Mouse (Mus musculus) forebrain, postnatal 0 days (tissue): ENCODE data around the gene Atp8a2. TPM values are rescaled to one million over a fixed set of nuclear protein-coding genes. Genes with fewer than 3 reads are reported as not detected.
A peak's percentile ranks its signal among the peaks of the same experiment; 100 is the strongest.

Experiments
- ATAC-seq: fragments of 200-750 bp; cut with Nextera tagmentation; 2 replicates; pipeline ENCODE4 v1.8.0; 2017; ENCODE audit warnings: mild to moderate bottlenecking, moderate library complexity
- DNase-seq: peaks from one replicate; pipeline ENCODE4 v3.0.0-alpha.2; 2015
- H3K27ac ChIP-seq: fragments of 300-500 bp; sonication (generic); 2 replicates; pipeline ENCODE4 v1.5.1; 2014; ENCODE audit warnings: low read depth, mild to moderate bottlenecking, antibody characterized with exemption, low read length, moderate library complexity, mixed read lengths
- H3K27me3 ChIP-seq: fragments of 300-500 bp; sonication (generic); 2 replicates; pipeline ENCODE4 v1.6.1; 2014; ENCODE audit warnings: mild to moderate bottlenecking, low read length, mixed read lengths; ENCODE audit not compliant: insufficient read depth
- H3K36me3 ChIP-seq: fragments of 300-500 bp; sonication (generic); 2 replicates; pipeline ENCODE4 v1.6.1; 2014; ENCODE audit warnings: mild to moderate bottlenecking, moderate library complexity; ENCODE audit not compliant: insufficient read depth
- H3K4me1 ChIP-seq: fragments of 300-500 bp; sonication (generic); 2 replicates; pipeline ENCODE4 v1.6.1; 2014; ENCODE audit warnings: antibody characterized with exemption; ENCODE audit not compliant: insufficient read depth
- H3K4me2 ChIP-seq: fragments of 300-500 bp; sonication (generic); 2 replicates; pipeline ENCODE4 v1.6.1; 2014; ENCODE audit warnings: low read depth, mild to moderate bottlenecking, moderate library complexity
- H3K4me3 ChIP-seq: fragments of 300-500 bp; sonication (generic); 2 replicates; pipeline ENCODE4 v1.5.1; 2014; ENCODE audit warnings: low read depth, low read length, mixed read lengths
- H3K9ac ChIP-seq: fragments of 300-500 bp; sonication (generic); 2 replicates; pipeline ENCODE4 v1.6.1; 2014; ENCODE audit warnings: mild to moderate bottlenecking
- H3K9me3 ChIP-seq: fragments of 300-500 bp; sonication (generic); 2 replicates; pipeline ENCODE4 v1.6.1; 2016; ENCODE audit warnings: low read length
- CTCF ChIP-seq: sonication (generic); IDR thresholded peaks from 2 replicates; pipeline ENCODE4 v1.5.1; 2016; ENCODE audit warnings: antibody characterized with exemption, control low read depth, low read depth
- WGBS: fragments of 180-500 bp; shearing (Covaris S2); extraction: QIAGEN DNeasy Blood & Tissue Kit; methylation state at CpG from one replicate; pipeline ENCODE4 v1.1.7; 2014; 5-methylcytosine and 5-hydroxymethylcytosine counted together
- polyA plus RNA-seq: library from polyadenylated mRNA; unstranded; fragments of >200 nt; fragmentation: Nextera tagmentation; extraction: Ambion mirVana; gene quantifications from 2 replicates; pipeline ENCODE4 v1.2.1, GENCODE M21; 2015
- total RNA-seq: library from RNA; depleted of rRNA; stranded (reverse); fragments of >200 nt; gene quantifications from 2 replicates; pipeline ENCODE4 v1.2.3, GENCODE M21; 2014

Atp8a2 gene
- total and polyA plus RNA-seq, 2 experiments from 2014 or later = 33.6 to 38.0 TPM

GRCm38 (mm10) chr14:59928781-59929180, 268.2 kb downstream of the Atp8a2 start:
- Histone ChIP-seq H3K27me3 (no peaks in the 10 kb centered on the region), H3K36me3 (no peaks in the 10 kb centered on the region), H3K9ac (no peak overlapping the region), H3K4me3 (no peak overlapping the region), H3K4me2 (no peak overlapping the region), H3K4me1 (no peaks in the 10 kb centered on the region), H3K27ac (no peak overlapping the region), H3K9me3 (no peaks in the 10 kb centered on the region)
- ATAC-seq = no peak
- DNase-seq = no peak
- 85% methylated on average over 5 of the region's 5 CpGs for WGBS
- TF ChIP-seq CTCF = no peak

DNA sequence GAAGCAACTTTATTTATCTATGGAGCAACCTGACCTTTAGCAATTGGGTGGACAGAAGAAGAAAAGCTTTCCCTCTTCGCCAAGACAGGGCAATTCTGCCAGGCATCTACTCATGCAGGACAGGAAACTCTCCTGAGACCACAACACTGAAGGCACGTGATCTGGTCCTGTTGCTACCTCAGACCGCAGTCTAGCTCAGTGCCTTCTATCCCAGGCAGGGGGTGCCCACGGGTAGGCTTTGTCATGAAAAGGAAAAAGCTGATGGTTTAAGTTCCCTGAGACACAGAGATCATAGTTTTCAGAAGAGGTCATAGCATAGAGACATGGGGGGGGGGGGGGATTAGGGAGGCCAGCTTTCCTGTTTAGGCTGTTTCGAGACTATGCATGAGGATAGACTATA, 269.2 kb downstream of the Atp8a2 start:
- H3K27me3 ChIP-seq = no peaks in the 10 kb centered on the region

DNA sequence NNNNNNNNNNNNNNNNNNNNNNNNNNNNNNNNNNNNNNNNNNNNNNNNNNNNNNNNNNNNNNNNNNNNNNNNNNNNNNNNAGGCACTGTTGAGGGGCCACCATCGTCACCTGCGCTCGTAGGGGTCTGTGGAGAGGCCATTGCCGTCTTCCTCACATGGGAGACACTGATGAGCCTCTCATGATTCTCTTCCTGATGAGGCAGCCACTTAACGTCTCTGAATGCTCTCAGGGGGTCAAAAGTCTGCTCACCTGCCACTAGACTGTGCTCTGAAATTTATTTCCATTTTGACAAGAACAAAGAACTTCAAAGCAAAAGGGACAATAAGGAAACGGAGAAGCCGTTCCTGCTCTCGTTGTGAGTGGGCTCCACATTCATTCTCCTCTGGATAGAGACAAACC, 277.1 kb downstream of the Atp8a2 start:
- WGBS = 73% methylated on average over 8 of the region's 8 CpGs
- Histone ChIP-seq H3K36me3 (no peaks in the 10 kb centered on the region), H3K4me1 (no peaks in the 10 kb centered on the region), H3K27ac (no peak overlapping the region), H3K9ac (no peak overlapping the region), H3K4me3 (no peak overlapping the region), H3K27me3 (no peaks in the 10 kb centered on the region), H3K9me3 (no peaks in the 10 kb centered on the region), H3K4me2 (no peak overlapping the region)
- no peak for TF ChIP-seq CTCF
- no peak for DNase-seq
- ATAC-seq = no peak

More for the DNA sequence above, 269.2 kb downstream of the Atp8a2 start:
- Histone ChIP-seq H3K4me2 (no peak overlapping the region), H3K9me3 (no peaks in the 10 kb centered on the region), H3K4me3 (no peak overlapping the region), H3K36me3 (no peaks in the 10 kb centered on the region), H3K9ac (no peak overlapping the region), H3K4me1 (no peaks in the 10 kb centered on the region), H3K27ac (no peak overlapping the region)
- ATAC-seq = no peak
- 72% methylated on average over 5 of the region's 5 CpGs for WGBS
- no peak for TF ChIP-seq CTCF
- no peak for DNase-seq

DNA sequence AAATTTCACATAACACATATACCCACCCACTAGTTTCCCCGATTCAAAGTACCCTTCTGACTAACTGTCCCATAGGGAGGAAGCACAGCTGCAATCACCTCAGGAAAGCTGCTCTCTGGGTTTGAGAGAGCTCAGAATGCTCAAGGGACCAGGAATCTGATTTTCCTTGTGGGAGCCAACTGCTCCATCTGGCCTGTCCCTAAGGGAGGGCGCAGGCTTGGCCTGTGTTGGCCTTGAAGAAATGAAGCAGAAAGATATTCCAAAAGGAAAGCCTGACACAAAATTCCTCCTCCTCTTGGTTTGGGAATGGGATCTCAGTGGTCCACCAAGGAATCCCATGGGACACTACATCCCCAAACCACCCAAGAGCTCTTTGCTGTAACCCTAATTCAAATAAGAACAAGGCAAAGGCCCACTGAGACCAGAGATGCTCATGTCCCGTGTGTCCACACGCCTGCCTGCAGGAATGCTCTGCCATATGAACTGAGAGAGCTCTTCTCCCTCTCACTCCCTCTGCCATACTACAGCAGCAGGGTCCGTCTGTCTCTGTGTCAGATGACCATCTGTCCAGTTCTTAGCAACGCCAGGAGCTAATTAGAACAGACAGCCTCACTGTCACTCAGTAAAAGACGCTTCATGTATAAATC, 293.4 kb downstream of the Atp8a2 start:
- no peak overlapping the region for H3K4me2 ChIP-seq
- peak; percentile 87 for ATAC-seq
- H3K36me3 ChIP-seq = no peaks in the 10 kb centered on the region
- H3K9me3 ChIP-seq = no peaks in the 10 kb centered on the region
- no peaks in the 10 kb centered on the region for H3K4me1 ChIP-seq
- no peak overlapping the region for H3K27ac ChIP-seq
- no peak overlapping the region for H3K4me3 ChIP-seq
- TF ChIP-seq CTCF = no peak
- peak; percentile 57 for DNase-seq
- WGBS = 62% methylated on average over 7 of the region's 7 CpGs
- H3K9ac ChIP-seq = no peak overlapping the region
- no peaks in the 10 kb centered on the region for H3K27me3 ChIP-seq

DNA sequence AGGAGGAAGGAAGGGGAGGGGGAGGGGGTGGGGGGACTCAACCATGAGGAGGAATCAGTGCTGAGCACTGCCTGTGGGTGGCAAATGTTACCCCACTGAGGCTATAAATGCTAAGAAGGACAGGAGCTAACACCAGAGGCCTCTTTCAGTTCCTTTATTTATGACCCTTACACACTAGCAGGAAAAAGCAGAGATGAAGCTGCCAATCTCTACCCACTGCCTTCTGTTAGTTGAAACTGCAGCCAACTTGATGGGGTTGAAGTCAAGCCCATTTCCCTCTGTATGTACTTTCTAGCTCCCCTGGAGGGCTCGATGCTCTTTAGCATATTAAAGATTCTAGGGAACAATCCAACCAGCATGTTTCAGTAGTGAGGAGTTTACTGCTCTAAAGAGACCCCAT, 303.0 kb downstream of the Atp8a2 start:
- 38% methylated on average over 1 of the region's 1 CpGs for WGBS
- Histone ChIP-seq H3K36me3 (no peaks in the 10 kb centered on the region), H3K27me3 (no peaks in the 10 kb centered on the region), H3K9me3 (no peaks in the 10 kb centered on the region), H3K27ac (no peak overlapping the region), H3K9ac (no peak overlapping the region), H3K4me1 (no peaks in the 10 kb centered on the region; the same call in 1 of the 2 replicates), H3K4me3 (no peak overlapping the region), H3K4me2 (no peak overlapping the region)
- DNase-seq (peak; percentile 45), ATAC-seq (peak; percentile 40; the same call in 1 of the 2 replicates)
- no peak for TF ChIP-seq CTCF

DNA sequence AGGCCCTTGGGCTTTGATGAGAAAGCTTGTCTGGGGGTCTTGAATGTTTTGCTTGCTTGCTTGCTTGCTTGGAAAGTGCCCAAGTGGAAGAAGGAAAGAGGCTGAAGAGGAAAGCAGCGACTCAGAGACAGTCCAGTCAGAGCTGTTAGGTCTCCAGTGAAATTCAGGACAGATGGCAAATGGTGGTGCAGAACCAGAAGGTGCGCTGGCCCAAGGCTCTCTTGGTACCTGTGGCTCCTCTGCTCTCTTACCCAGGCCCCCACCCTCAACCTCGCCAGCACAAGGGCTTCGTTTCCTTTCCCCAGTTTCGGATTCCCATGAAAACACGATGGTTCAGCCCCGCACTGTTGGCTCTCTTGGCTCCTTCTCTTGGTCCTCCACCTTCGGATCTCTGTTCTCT, 304.9 kb downstream of the Atp8a2 start:
- H3K36me3 ChIP-seq = no peaks in the 10 kb centered on the region
- H3K27ac ChIP-seq = no peak overlapping the region
- no peaks in the 10 kb centered on the region for H3K9me3 ChIP-seq
- H3K4me1 ChIP-seq = peaks cover 9% of the 10 kb centered on the region
- H3K4me3 ChIP-seq = no peak overlapping the region
- ATAC-seq (no peak), DNase-seq (no peak)
- no peak for TF ChIP-seq CTCF
- no peak overlapping the region for H3K4me2 ChIP-seq
- whole genome bisulfite sequencing = 85% methylated on average over 8 of the region's 8 CpGs
- no peak overlapping the region for H3K9ac ChIP-seq
- H3K27me3 ChIP-seq = no peaks in the 10 kb centered on the region

- no peak for TF ChIP-seq CTCF
- no peak for ATAC-seq
- no peak overlapping the region for H3K9ac ChIP-seq
- 81% methylated on average over 5 of the region's 5 CpGs for WGBS
- H3K27me3 ChIP-seq = no peaks in the 10 kb centered on the region
- no peaks in the 10 kb centered on the region for H3K9me3 ChIP-seq
- H3K4me1 ChIP-seq = peaks cover 15% of the 10 kb centered on the region
- no peaks in the 10 kb centered on the region for H3K36me3 ChIP-seq
- no peak overlapping the region for H3K4me2 ChIP-seq
- H3K27ac ChIP-seq = no peak overlapping the region
- H3K4me3 ChIP-seq = no peak overlapping the region
- no peak for DNase-seq
These were observed 305.5 kb downstream of the Atp8a2 start for GRCm38 (mm10) chr14:59891491-59891890.
